Comparison of ENCODE assay signal across 8 mouse cellular contexts in genomic region chr6:113605224-113605545, GRCm38 (mm10). TPM values are rescaled to one million over a fixed set of nuclear protein-coding genes. Genes with fewer than 3 reads are reported as not detected.
A peak's percentile ranks its signal among the peaks of the same experiment; 100 is the strongest.
DNase-seq lines count a peak whose midpoint lies in the region; ATAC-seq and TF ChIP-seq lines count a peak whose summit lies in the region.

No protein-coding gene starts in this region.

- ATAC-seq in kidney, embryonic 15.5 days (replicated peaks; ENCODE audit: low FRiP score): peak; percentile 37; the same call in 1 of the 2 replicates
- ATAC-seq in hindbrain, postnatal 0 days: peak; percentile 31; the same call in 1 of the 2 replicates
- ATAC-seq in midbrain, embryonic 16.5 days: no peak; the same call in 1 of the 2 replicates

- H3K9ac ChIP-seq in kidney, embryonic 15.5 days: peak overlapping the region; percentile 91
- H3K9ac ChIP-seq in hindbrain, postnatal 0 days (replicated peaks; ENCODE audit: low read length): peak overlapping the region; percentile 92
- peak overlapping the region; percentile 88 for H3K9ac ChIP-seq in midbrain, embryonic 16.5 days (ENCODE audit: low read depth, low read length)

- H3K36me3 ChIP-seq in kidney, embryonic 15.5 days: peaks cover 17% of the 10 kb centered on the region
- H3K36me3 ChIP-seq in hindbrain, postnatal 0 days (ENCODE audit: insufficient read depth, low read length): no peaks in the 10 kb centered on the region; the same call in 1 of the 2 replicates
- no peaks in the 10 kb centered on the region for H3K36me3 ChIP-seq in midbrain, embryonic 16.5 days (ENCODE audit: control insufficient read depth, insufficient read depth, low read length)

- H3K27ac ChIP-seq in kidney, embryonic 15.5 days: peak overlapping the region; percentile 90
- peak overlapping the region; percentile 78 for H3K27ac ChIP-seq in brown adipose tissue, adult 24 weeks (replicated peaks; ENCODE audit: low read depth, low read length)
- peak overlapping the region; percentile 93 for H3K27ac ChIP-seq in hindbrain, postnatal 0 days
- H3K27ac ChIP-seq in midbrain, embryonic 16.5 days (ENCODE audit: low read length): peak overlapping the region; percentile 85

- H3K9me3 ChIP-seq in kidney, embryonic 15.5 days (replicated peaks): no peaks in the 10 kb centered on the region
- no peaks in the 10 kb centered on the region for H3K9me3 ChIP-seq in hindbrain, postnatal 0 days (ENCODE audit: low read length)
- H3K9me3 ChIP-seq in midbrain, embryonic 16.5 days (replicated peaks; ENCODE audit: control insufficient read depth, low read length, poor library complexity, severe bottlenecking): no peaks in the 10 kb centered on the region

- no peaks in the 10 kb centered on the region for H3K27me3 ChIP-seq in kidney, embryonic 15.5 days
- no peaks in the 10 kb centered on the region for H3K27me3 ChIP-seq in hindbrain, postnatal 0 days (ENCODE audit: insufficient read depth, low read length)
- H3K27me3 ChIP-seq in midbrain, embryonic 16.5 days (ENCODE audit: control insufficient read depth, insufficient read depth, low read depth, low read length): no peaks in the 10 kb centered on the region

- peak overlapping the region; percentile 96 for H3K4me3 ChIP-seq in kidney, embryonic 15.5 days (replicated peaks)
- peak overlapping the region; percentile 73 for H3K4me3 ChIP-seq in brown adipose tissue, adult 24 weeks (ENCODE audit: insufficient read depth, low read depth, low read length)
- peak overlapping the region; percentile 90 for H3K4me3 ChIP-seq in hindbrain, postnatal 0 days (ENCODE audit: low read length)
- peak overlapping the region; percentile 88 for H3K4me3 ChIP-seq in midbrain, embryonic 16.5 days (ENCODE audit: low read depth, low read length)

- TF ChIP-seq CTCF in hindbrain, postnatal 0 days (IDR thresholded peaks at IDR 0.05; ENCODE audit: low read depth): no peak

- H3K4me2 ChIP-seq in kidney, embryonic 15.5 days: peak overlapping the region; percentile 74
- peak overlapping the region; percentile 69 for H3K4me2 ChIP-seq in hindbrain, postnatal 0 days (ENCODE audit: low read depth, low read length)
- H3K4me2 ChIP-seq in midbrain, embryonic 16.5 days (ENCODE audit: low read length): peak overlapping the region; percentile 89

- peaks cover 24% of the 10 kb centered on the region for H3K4me1 ChIP-seq in kidney, embryonic 15.5 days
- H3K4me1 ChIP-seq in brown adipose tissue, adult 24 weeks (ENCODE audit: control insufficient read depth, insufficient read depth, insufficient read length, low read length): peaks cover 5% of the 10 kb centered on the region
- peaks cover 10% of the 10 kb centered on the region; the same call in 1 of the 2 replicates for H3K4me1 ChIP-seq in hindbrain, postnatal 0 days (ENCODE audit: insufficient read depth, low read length)
- peaks cover 23% of the 10 kb centered on the region for H3K4me1 ChIP-seq in midbrain, embryonic 16.5 days (ENCODE audit: control insufficient read depth, insufficient read depth, low read length)

- no peak for DNase-seq in kidney, postnatal 36 days
- DNase-seq in hindbrain, postnatal 0 days (ENCODE audit: low spot score): no peak
- no peak for DNase-seq in thymus, postnatal 25 days
- no peak for DNase-seq in T-cell, adult 2 months (ENCODE audit: low spot score)
- DNase-seq in kidney, adult 8-10 months: no peak

- whole genome bisulfite sequencing in kidney, embryonic 15.5 days: 2% methylated on average over 10 of the region's 10 CpGs
- 3% methylated on average over 10 of the region's 10 CpGs for WGBS in hindbrain, postnatal 0 days
- 5% methylated on average over 10 of the region's 10 CpGs for WGBS in midbrain, embryonic 16.5 days

RNA-seq across cellular contexts. Expression of gene Brk1, which starts 0.6 kb away (rescaled TPM):
- polyA plus RNA-seq in kidney, embryonic 15.5 days (2015; fragmentation: Nextera tagmentation; extraction: Ambion mirVana): 206 and 211 TPM in 2 replicates
- polyA plus RNA-seq in brown adipose tissue, adult 24 weeks (2012; ENCODE audit: insufficient read depth, insufficient read length, missing spikeins): 158 and 192 TPM in 2 replicates
- total RNA-seq in hindbrain, postnatal 0 days (2014; rRNA removed): 179 and 211 TPM in 2 replicates
- polyA plus RNA-seq in hindbrain, postnatal 0 days (2015; fragmentation: Nextera tagmentation; extraction: Ambion mirVana): 295 TPM in 2 replicates
- polyA plus RNA-seq in midbrain, embryonic 16.5 days (2015; fragmentation: Nextera tagmentation; extraction: Ambion mirVana): 227 and 250 TPM in 2 replicates

RNA-seq across cellular contexts. Expression of gene Fancd2os, which starts 4.7 kb away (rescaled TPM):
- polyA plus RNA-seq in kidney, embryonic 15.5 days (2015; fragmentation: Nextera tagmentation; extraction: Ambion mirVana): 0.84 and 0.87 TPM in 2 replicates
- polyA plus RNA-seq in brown adipose tissue, adult 24 weeks (2012; ENCODE audit: insufficient read depth, insufficient read length, missing spikeins): not detected in 2 replicates
- total RNA-seq in hindbrain, postnatal 0 days (2014; rRNA removed): 0.54 TPM in 1 of 2 replicates, not detected in the other
- not detected in 2 replicates for polyA plus RNA-seq in hindbrain, postnatal 0 days (2015; fragmentation: Nextera tagmentation; extraction: Ambion mirVana)
- polyA plus RNA-seq in midbrain, embryonic 16.5 days (2015; fragmentation: Nextera tagmentation; extraction: Ambion mirVana): not detected in 2 replicates

RNA-seq across cellular contexts. Expression of gene Vhl, which starts 18.6 kb away (rescaled TPM):
- 36.1 and 39.3 TPM in 2 replicates for polyA plus RNA-seq in kidney, embryonic 15.5 days (2015; fragmentation: Nextera tagmentation; extraction: Ambion mirVana)
- 13.2 and 15.0 TPM in 2 replicates for polyA plus RNA-seq in brown adipose tissue, adult 24 weeks (2012; ENCODE audit: insufficient read depth, insufficient read length, missing spikeins)
- 95.7 and 95.9 TPM in 2 replicates for total RNA-seq in hindbrain, postnatal 0 days (2014; rRNA removed)
- 65.4 and 66.8 TPM in 2 replicates for polyA plus RNA-seq in hindbrain, postnatal 0 days (2015; fragmentation: Nextera tagmentation; extraction: Ambion mirVana)
- polyA plus RNA-seq in midbrain, embryonic 16.5 days (2015; fragmentation: Nextera tagmentation; extraction: Ambion mirVana): 70.1 and 77.8 TPM in 2 replicates

RNA-seq across cellular contexts. Expression of gene Irak2, which starts 33.1 kb away (rescaled TPM):
- polyA plus RNA-seq in kidney, embryonic 15.5 days (2015; fragmentation: Nextera tagmentation; extraction: Ambion mirVana): 5.2 and 5.3 TPM in 2 replicates
- polyA plus RNA-seq in brown adipose tissue, adult 24 weeks (2012; ENCODE audit: insufficient read depth, insufficient read length, missing spikeins): 18.9 and 19.7 TPM in 2 replicates
- 12.1 and 13.9 TPM in 2 replicates for total RNA-seq in hindbrain, postnatal 0 days (2014; rRNA removed)
- polyA plus RNA-seq in hindbrain, postnatal 0 days (2015; fragmentation: Nextera tagmentation; extraction: Ambion mirVana): 4.6 and 4.8 TPM in 2 replicates
- 1.3 and 2.1 TPM in 2 replicates for polyA plus RNA-seq in midbrain, embryonic 16.5 days (2015; fragmentation: Nextera tagmentation; extraction: Ambion mirVana)
